Mouse (Mus musculus) hindbrain, postnatal 0 days (tissue): ENCODE results near the gene Vmn2r112. TPM values are rescaled to one million over a fixed set of nuclear protein-coding genes. Genes with fewer than 3 reads are reported as not detected.
"Not testable (repeated sequence)": the region's sequence is repeated elsewhere in the genome, so short reads cannot be mapped to it uniquely, and the experiment has no call there.

ENCODE experiments used
- ATAC-seq: fragments of 200-750 bp; cut with Nextera tagmentation; 2 replicates; pipeline ENCODE4 v1.8.0; 2017; ENCODE audit warnings: mild to moderate bottlenecking, moderate TSS enrichment, moderate library complexity
- DNase-seq: peaks from one replicate; pipeline ENCODE4 v3.0.0-alpha.2; 2015; ENCODE audit warnings: low spot score
- H3K27ac ChIP-seq: fragments of 300-500 bp; sonication (generic); 2 replicates; pipeline ENCODE4 v1.5.1; 2014; ENCODE audit warnings: mild to moderate bottlenecking
- H3K27me3 ChIP-seq: fragments of 300-500 bp; sonication (generic); 2 replicates; pipeline ENCODE4 v1.6.1; 2014; ENCODE audit warnings: low read length, mixed read lengths; ENCODE audit not compliant: insufficient read depth
- H3K36me3 ChIP-seq: fragments of 300-500 bp; sonication (generic); 2 replicates; pipeline ENCODE4 v1.6.1; 2014; ENCODE audit warnings: low read length, mixed read lengths; ENCODE audit not compliant: insufficient read depth
- H3K4me1 ChIP-seq: fragments of 300-500 bp; sonication (generic); 2 replicates; pipeline ENCODE4 v1.6.1; 2014; ENCODE audit warnings: antibody characterized with exemption, low read length, mixed read lengths; ENCODE audit not compliant: insufficient read depth
- H3K4me2 ChIP-seq: fragments of 300-500 bp; sonication (generic); 2 replicates; pipeline ENCODE4 v1.6.1; 2014; ENCODE audit warnings: low read depth, mild to moderate bottlenecking, low read length, moderate library complexity, mixed read lengths
- H3K4me3 ChIP-seq: fragments of 300-500 bp; sonication (generic); 2 replicates; pipeline ENCODE4 v1.5.1; 2014; ENCODE audit warnings: low read length
- H3K9ac ChIP-seq: fragments of 300-500 bp; sonication (generic); replicated peaks from 2 replicates; pipeline ENCODE4 v1.6.1; 2014; ENCODE audit warnings: mild to moderate bottlenecking, low read length, moderate library complexity, mixed read lengths
- H3K9me3 ChIP-seq: fragments of 300-500 bp; sonication (generic); 2 replicates; pipeline ENCODE4 v1.6.1; 2016; ENCODE audit warnings: low read length, mixed read lengths
- CTCF ChIP-seq: IDR thresholded peaks from 2 replicates; pipeline ENCODE4 v1.5.1; 2016; ENCODE audit warnings: antibody characterized with exemption, control low read depth, low read depth
- WGBS: fragments of 180-500 bp; shearing (Covaris S2); extraction: QIAGEN DNeasy Blood & Tissue Kit; methylation state at CpG from one replicate; pipeline ENCODE4 v1.1.7; 2014; 5-methylcytosine and 5-hydroxymethylcytosine counted together
- polyA plus RNA-seq: library from polyadenylated mRNA; unstranded; fragments of >200 nt; fragmentation: Nextera tagmentation; extraction: Ambion mirVana; gene quantifications from 2 replicates; pipeline ENCODE4 v1.2.1, GENCODE M21; 2015
- total RNA-seq: library from RNA; depleted of rRNA; stranded (reverse); fragments of >200 nt; gene quantifications from 2 replicates; pipeline ENCODE4 v1.2.3, GENCODE M21; 2014; rRNA removed

The Vmn2r112 gene
- total RNA-seq, result not detected in 2 replicates
- polyA plus RNA-seq, result not detected in 2 replicates

DNA sequence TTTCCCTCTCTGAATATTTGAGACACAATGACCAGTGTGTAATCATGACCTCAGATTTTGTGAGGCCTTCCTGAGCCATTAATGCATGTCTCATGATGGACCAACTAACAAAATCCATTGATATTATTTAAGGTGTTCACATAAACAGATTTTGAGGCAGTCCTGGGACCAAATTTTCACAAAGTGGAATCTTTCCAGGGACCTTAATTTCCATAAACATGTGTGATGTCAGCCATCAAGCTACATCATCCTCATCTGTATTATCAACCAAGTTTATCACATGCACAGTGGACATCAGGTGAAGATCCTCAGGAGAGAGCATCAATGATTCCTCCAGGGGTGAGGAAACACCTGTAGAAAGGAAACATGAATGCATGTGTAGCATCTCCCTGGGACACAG is at the start of gene Vmn2r112:
TSS of gene Vmn2r112 (plus strand) at position 301 of the 400 bp plus-strand sequence.
- not testable (repeated sequence) for H3K27ac ChIP-seq, DNase-seq, H3K27me3 ChIP-seq, H3K4me1 ChIP-seq, ATAC-seq, H3K4me2 ChIP-seq, H3K9me3 ChIP-seq, H3K9ac ChIP-seq, H3K36me3 ChIP-seq, H3K4me3 ChIP-seq

- not testable (repeated sequence) for H3K36me3 ChIP-seq, H3K9me3 ChIP-seq, H3K4me3 ChIP-seq, H3K27ac ChIP-seq, H3K4me1 ChIP-seq, H3K4me2 ChIP-seq, H3K27me3 ChIP-seq, DNase-seq, ATAC-seq, H3K9ac ChIP-seq
- WGBS, result 63% methylated on average over 1 of the region's 1 CpGs
These were observed 27.4 kb upstream of the Vmn2r112 start, which contains the start of gene Vmn2r111 for GRCm38 (mm10) chr17:22573382-22573781. Gene Vmn2r111 (minus strand): TSS chr17:22573482.

- WGBS, result 78% methylated on average over 1 of the region's 1 CpGs
- Histone ChIP-seq H3K4me3 (no peak overlapping the region), H3K27ac (no peak overlapping the region), H3K9me3 (peaks cover 7% of the 10 kb centered on the region; the same call in 1 of the 2 replicates), H3K9ac (no peak overlapping the region), H3K4me2 (no peak overlapping the region), H3K36me3 (no peaks in the 10 kb centered on the region), H3K27me3 (no peaks in the 10 kb centered on the region), H3K4me1 (no peaks in the 10 kb centered on the region)
- no peak for TF ChIP-seq CTCF
- ATAC-seq (no peak), DNase-seq (no peak)
These were observed 29.9 kb downstream of the Vmn2r112 start for GRCm38 (mm10) chr17:22630646-22631045.

Other genes with a start within 250 kb of the Vmn2r112 start
- gene Zfp944, start 239.6 kb upstream of the Vmn2r112 start, total RNA-seq, result 4.9 and 7.1 TPM in 2 replicates
- gene Zfp944, start 239.6 kb upstream of the Vmn2r112 start, polyA plus RNA-seq, result 8.0 and 8.3 TPM in 2 replicates
- 5.8 and 6.6 TPM in 2 replicates for gene Zfp758, start 239.5 kb upstream of the Vmn2r112 start, total RNA-seq
- 6.9 and 7.8 TPM in 2 replicates for gene Zfp758, start 239.5 kb upstream of the Vmn2r112 start, polyA plus RNA-seq
- gene Zfp946, start 176.7 kb upstream of the Vmn2r112 start, total RNA-seq, result 7.2 and 8.5 TPM in 2 replicates
- 23.4 and 25.2 TPM in 2 replicates for gene Zfp946, start 176.7 kb upstream of the Vmn2r112 start, polyA plus RNA-seq
- not detected in 2 replicates for gene Vmn2r111, start 27.5 kb upstream of the Vmn2r112 start, total RNA-seq
- gene Vmn2r111, start 27.5 kb upstream of the Vmn2r112 start, polyA plus RNA-seq, result not detected in 2 replicates